Mouse (Mus musculus): Measurements from ENCODE around the gene Zdhhc18. TPM values are rescaled to one million over a fixed set of nuclear protein-coding genes. Genes with fewer than 3 reads are reported as not detected.

The Zdhhc18 gene
- total RNA-seq (2023): 240 TPM

GRCm38 (mm10) chr4:133649989-133650699, at the start of gene Zdhhc18:
Zdhhc18 (minus strand) TSS chr4:133650154.

DNA sequence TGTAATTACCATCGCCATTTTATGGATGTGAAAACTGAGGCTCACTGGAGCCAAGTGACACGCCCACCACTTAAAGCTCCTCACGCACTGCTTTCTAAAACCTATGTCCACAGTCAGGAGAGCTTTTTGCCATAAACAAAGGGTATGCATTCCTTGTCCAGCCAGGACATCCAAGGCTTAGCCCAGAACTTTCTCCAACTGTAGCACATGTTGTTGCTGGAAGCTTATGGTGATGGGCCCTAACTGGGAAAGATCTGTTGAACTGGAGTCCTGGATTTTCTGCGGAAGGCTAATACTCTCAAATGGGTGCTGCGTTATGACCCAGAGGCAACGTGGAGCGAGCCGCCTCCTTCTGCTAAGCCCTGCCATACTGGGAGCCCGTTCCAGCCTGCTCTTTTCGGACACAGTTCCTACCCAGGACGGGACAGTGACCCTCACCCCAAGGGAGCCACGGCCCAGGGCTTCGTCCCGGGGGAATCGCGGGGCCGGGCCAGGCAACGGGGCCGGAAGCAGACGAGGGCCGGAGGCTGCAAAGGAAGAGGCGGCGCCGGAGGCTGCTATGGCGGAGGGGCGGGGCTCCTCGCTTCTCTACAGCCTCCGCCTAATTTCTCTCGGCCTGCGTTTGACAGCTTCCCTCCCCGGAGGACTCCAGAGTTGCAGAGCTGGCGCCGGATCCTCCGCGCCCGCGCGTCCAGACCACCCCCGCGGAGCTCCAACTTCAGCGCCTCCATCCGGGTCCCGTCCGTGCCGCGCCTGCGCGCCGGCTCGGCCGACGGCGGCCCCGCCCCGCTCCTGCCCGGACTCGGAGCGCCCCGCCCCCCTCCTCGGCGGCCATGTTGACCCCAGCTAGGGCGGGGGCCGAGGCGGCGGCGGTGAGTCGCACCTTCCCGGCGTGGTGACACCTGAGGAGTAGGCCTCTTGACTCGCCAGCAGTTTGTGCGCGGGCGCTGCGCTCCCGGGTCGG, 22.2 kb upstream of the Zdhhc18 start, which contains the start of gene Pigv:
TSS of gene Pigv (minus strand) at position 767 of the 964 bp plus-strand sequence.

GRCm38 (mm10) chr4:133601721-133602218, 48.2 kb downstream of the Zdhhc18 start, which contains the start of gene Sfn:
Sfn (minus strand) TSS chr4:133602168.

DNA sequence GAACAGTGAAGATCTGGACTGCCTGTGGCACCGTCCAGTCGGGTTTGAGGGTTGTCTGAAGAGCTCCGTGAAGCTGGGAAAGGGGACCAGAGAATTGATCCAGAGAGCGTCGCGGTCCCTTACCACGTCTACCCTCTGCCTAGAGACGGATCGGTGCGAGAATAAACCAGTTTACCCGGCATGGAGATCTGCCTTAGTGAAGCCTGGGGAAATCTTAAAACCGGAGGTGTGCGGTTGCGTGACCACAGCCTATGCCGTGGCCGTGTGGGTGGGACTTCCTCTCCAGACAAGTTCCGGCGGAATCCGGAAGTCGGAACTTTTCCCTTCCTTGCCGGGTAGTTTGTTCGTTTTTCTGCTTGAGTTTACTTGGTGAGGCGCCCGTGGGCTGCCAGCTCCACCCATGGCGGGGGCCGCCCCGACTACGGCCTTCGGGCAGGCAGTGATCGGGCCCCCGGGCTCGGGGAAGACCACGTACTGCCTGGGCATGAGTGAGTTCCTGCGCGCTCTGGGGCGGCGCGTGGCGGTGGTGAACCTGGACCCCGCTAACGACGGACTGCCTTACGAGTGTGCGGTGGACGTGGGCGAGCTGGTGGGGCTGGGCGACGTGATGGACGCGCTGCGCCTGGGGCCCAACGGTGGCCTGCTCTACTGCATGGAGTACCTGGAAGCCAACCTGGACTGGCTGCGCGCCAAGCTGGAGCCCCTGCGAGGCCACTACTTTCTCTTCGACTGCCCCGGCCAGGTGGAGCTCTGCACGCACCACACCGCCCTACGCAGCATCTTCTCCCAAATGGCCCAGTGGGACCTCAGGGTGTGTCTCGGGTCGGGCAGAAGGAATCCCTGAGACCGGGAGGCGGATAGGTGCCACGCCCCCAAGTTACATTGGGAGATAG, 65.6 kb downstream of the Zdhhc18 start, which contains the start of gene Gpn2:
TSS of gene Gpn2 (plus strand) at position 304 of the 893 bp plus-strand sequence.

GRCm38 (mm10) chr4:133574070-133574842, 75.7 kb downstream of the Zdhhc18 start, which contains the start of gene Gpatch3:
Gpatch3 (plus strand) TSS chr4:133574745.

Other genes starting within 250 kb of the Zdhhc18 start
- not detected for gene Tent5b, start 170.0 kb downstream of the Zdhhc18 start, total RNA-seq (2023)
- gene Trnp1, start 151.6 kb downstream of the Zdhhc18 start, total RNA-seq (2023): 0.91 TPM
- 0.53 TPM for gene Kdf1, start 131.2 kb downstream of the Zdhhc18 start, total RNA-seq (2023)
- 77.9 TPM for gene Nudc, start 104.2 kb downstream of the Zdhhc18 start, total RNA-seq (2023)
- gene Nr0b2, start 96.8 kb downstream of the Zdhhc18 start, total RNA-seq (2023): not detected
- 30.0 TPM for gene Gpatch3, start 75.4 kb downstream of the Zdhhc18 start, total RNA-seq (2023)
- 21.9 TPM for gene Gpn2, start 65.8 kb downstream of the Zdhhc18 start, total RNA-seq (2023)
- 60.9 TPM for gene Sfn, start 48.0 kb downstream of the Zdhhc18 start, total RNA-seq (2023)
- gene Pigv, start 22.5 kb upstream of the Zdhhc18 start, total RNA-seq (2023): 13.4 TPM
- gene Arid1a, start 106.6 kb upstream of the Zdhhc18 start, total RNA-seq (2023): 304 TPM
- 101 TPM for gene Rps6ka1, start 237.6 kb upstream of the Zdhhc18 start, total RNA-seq (2023)

Measured in CD4-positive naive resting alpha-beta T cell, adult 76 days (primary cell).